Mouse (Mus musculus): ENCODE measurements around the gene Proser1. TPM values are rescaled to one million over a fixed set of nuclear protein-coding genes. Genes with fewer than 3 reads are reported as not detected.
A peak's percentile ranks its signal among the peaks of the same experiment; 100 is the strongest.

Proser1 gene
- 10 to 100 TPM; 24.8 to 92.4 (median 60.3) TPM for total RNA-seq (2018; cell fraction: chromatin; rRNA removed)
- total RNA-seq (2018; cell fraction: cytosol; rRNA removed), result 10 to 100 TPM in 24 of 26 experiments, 1 to 10 TPM in 2; 7.3 to 20.5 (median 15.7) TPM
- total RNA-seq (2018; cell fraction: nucleus; rRNA removed), result 10 to 100 TPM; 15.1 to 76.5 (median 42.7) TPM
- 11.8 to 14.9 TPM (median 13.2 TPM) in 3 replicates for polyA plus RNA-seq (2018)

DNA sequence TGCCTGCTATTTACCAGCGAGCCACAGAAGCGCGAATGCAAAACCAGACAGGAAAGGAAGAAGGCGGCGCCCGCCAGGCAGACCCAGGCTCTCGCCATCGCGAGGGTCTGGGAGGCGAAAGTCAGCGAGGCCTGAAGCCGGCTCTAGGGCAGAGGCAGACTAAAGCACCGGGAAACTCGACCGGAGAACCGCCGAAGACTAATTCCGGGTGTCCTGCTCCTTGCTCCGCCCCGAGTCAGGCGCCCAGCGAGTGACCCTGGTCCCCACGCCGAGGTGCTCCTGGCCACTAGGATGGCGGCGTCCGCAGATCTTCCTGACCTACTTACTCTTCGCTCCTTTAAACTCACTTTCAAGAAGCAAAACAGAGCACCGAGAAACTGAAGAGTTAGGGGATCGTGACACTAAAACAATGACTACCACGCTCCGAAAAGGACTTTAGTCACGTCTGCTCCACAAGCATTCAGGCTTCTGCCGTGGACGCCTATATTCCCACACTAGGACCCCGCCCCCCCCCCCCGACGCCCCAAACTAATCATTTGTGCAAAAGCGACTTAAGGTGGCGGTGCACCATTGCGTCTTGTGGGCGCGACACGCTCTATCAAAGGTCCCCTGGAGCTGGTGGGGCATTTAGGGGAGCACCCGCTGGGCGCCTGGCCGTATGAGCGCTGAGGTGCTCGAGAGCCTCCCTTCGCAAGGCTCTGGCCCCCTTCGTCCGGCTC is at the start of gene Proser1, which contains the start of gene Nhlrc3:
Gene Proser1, plus strand, starts transcription at position 621 of the 719 bp plus-strand sequence.
Gene Nhlrc3, minus strand, starts transcription at position 287 of the 719 bp plus-strand sequence.
- H3K36me3 ChIP-seq (ENCODE audit: inconsistent target), result peaks cover 12% of the 10 kb centered on the region
- peaks cover 86% of the 10 kb centered on the region for H3K79me2 ChIP-seq (ENCODE audit: inconsistent target)

DNA sequence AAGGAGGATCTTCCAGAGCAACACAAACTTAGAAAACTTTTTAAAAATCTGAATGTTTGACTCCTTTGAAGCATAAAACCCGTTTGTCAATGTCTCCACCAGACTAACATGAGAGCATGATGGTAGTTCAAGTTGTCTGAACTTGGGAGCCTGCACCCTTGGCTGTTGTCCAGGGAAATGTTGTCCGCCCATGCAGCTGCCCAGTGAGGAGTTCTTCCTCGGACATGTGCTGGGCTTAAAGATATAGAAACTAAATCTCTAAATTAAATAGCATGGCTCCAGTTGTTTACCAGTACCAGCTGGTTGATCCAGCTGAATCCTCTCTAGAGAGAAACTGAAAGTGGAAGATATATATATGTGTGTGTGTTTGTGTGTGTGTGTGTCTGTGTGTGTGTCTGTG is 49.5 kb upstream of the Proser1 start:
- Histone ChIP-seq H3K4me3 (ENCODE audit: inconsistent target) (no peak overlapping the region), H3K27ac (no peak overlapping the region), H3K36me3 (ENCODE audit: inconsistent target) (no peaks in the 10 kb centered on the region), H3K79me2 (ENCODE audit: inconsistent target) (no peaks in the 10 kb centered on the region)
- 59% methylated on average over 3 of the region's 3 CpGs for WGBS (ENCODE audit: missing documents)

More for the DNA sequence above, at the start of gene Proser1, which contains the start of gene Nhlrc3:
- WGBS (ENCODE audit: missing documents), result 2% methylated on average over 41 of the region's 52 CpGs
- peak within 1 kb of the TSS; percentile 93 for H3K4me3 ChIP-seq (ENCODE audit: inconsistent target)
- H3K27ac ChIP-seq, result peak within 1 kb of the TSS; percentile 94

DNA sequence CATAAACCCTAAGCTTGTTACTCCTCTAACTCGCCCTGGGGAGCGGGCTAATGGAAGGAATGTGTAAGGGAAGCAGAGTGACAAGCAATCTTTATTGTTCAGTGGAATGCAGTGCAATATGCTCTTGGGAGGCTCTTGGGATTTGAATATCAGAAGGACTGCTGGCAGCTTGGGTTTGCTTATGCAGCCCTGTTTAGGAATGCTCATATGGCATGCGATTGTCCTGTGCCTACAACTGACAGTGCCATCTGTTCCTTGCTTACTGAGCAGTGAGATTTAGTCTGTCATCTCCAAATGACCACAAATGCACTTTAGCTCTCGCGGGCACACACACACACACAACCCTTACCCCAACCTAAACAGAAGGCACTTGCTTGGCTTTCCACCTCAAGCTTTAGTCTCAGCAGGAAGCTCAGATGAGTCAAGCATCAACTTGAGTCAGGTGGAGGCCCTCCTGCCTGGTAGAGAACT is 47.4 kb upstream of the Proser1 start:
- no peak overlapping the region for H3K27ac ChIP-seq
- no peak overlapping the region for H3K4me3 ChIP-seq (ENCODE audit: inconsistent target)
- no peaks in the 10 kb centered on the region for H3K36me3 ChIP-seq (ENCODE audit: inconsistent target)
- WGBS (ENCODE audit: missing documents), result 91% methylated on average over 5 of the region's 5 CpGs
- H3K79me2 ChIP-seq (ENCODE audit: inconsistent target), result no peaks in the 10 kb centered on the region

DNA sequence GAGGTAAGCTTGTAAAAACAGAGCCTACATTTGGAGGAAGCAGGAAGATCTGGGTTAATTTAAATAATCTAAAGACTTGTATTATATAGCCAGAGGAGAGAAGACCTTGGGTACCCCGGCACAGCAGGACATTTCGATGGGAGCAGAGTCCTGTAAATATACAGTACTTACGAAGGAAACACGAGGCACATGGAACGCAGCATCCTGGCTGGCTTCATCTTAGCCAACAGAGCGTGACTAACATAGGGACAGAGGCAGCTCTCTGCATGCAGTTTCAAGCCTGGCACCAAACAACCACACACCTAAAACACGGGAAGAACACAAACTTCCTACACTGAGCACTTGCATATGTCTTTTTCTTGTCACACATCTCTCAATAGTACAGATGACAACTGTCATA is 45.8 kb upstream of the Proser1 start:
- WGBS (ENCODE audit: missing documents), result 90% methylated on average over 7 of the region's 7 CpGs
- Histone ChIP-seq H3K36me3 (ENCODE audit: inconsistent target) (no peaks in the 10 kb centered on the region), H3K79me2 (ENCODE audit: inconsistent target) (no peaks in the 10 kb centered on the region), H3K27ac (no peak overlapping the region), H3K4me3 (ENCODE audit: inconsistent target) (no peak overlapping the region)

DNA sequence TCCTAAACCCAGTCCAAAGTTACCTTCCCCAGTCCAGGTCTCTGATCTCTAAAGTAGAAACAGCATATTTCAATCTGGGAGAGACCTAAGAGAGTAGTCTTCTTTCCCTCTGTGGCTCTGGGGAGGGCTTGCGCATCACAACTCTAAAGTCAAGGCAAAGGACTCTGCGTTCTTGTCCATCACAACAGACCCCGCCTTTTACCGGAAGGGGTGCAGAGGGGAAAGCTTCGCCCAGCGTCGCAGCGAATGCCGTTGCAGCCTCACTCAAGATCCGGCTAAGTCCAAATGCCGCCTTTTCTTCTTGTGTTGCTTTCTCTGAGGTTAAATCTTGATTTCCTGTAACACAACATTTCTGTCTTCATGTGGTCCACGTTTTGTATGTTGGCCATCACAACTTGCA is 41.8 kb upstream of the Proser1 start:
- no peak overlapping the region for H3K27ac ChIP-seq
- no peaks in the 10 kb centered on the region for H3K36me3 ChIP-seq (ENCODE audit: inconsistent target)
- 93% methylated on average over 12 of the region's 12 CpGs for WGBS (ENCODE audit: missing documents)
- no peak overlapping the region for H3K4me3 ChIP-seq (ENCODE audit: inconsistent target)
- no peaks in the 10 kb centered on the region for H3K79me2 ChIP-seq (ENCODE audit: inconsistent target)

DNA sequence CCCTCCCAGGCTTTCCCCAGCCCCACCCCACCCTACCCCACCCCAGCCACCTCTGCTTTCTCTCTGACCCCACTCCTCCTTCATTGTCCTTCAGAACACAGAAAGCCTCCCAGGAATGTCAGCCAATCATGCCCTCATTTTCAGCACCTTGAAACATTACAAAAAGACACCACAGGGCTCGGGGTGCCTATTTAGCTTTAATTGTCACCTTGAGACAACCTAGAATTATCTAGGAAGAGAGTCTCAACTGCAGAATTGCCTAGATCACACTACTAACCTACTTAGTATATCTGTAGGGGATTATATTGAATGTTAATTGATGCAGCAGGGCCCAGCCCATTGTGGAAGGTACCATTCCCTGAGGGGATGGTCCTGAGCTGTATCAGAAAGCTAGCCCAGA is 40.8 kb upstream of the Proser1 start:
- Histone ChIP-seq H3K4me3 (ENCODE audit: inconsistent target) (no peak overlapping the region), H3K79me2 (ENCODE audit: inconsistent target) (no peaks in the 10 kb centered on the region), H3K27ac (no peak overlapping the region), H3K36me3 (ENCODE audit: inconsistent target) (no peaks in the 10 kb centered on the region)
- no CpG with 5 or more reads among the region's 1 CpGs for whole genome bisulfite sequencing (ENCODE audit: missing documents)

DNA sequence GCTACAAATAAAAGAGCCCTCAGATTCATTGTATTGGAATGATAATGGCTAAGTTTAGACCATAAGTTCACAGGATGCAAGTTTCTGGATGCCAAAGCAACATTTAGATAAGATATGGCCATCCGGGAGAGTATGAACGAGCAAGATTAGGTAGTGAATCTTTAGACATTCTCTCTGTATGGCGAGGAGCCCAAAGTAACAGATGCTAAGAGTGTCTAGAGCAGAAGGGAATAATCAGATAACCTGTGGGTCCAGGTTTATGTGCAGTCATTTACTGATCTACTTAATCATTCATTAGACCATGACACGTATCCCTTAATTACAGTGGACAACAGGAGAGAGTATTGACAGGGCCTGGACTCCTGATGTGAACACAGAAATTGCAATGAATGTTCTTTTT is 39.9 kb upstream of the Proser1 start:
- WGBS (ENCODE audit: missing documents), result 93% methylated on average over 4 of the region's 4 CpGs
- H3K4me3 ChIP-seq (ENCODE audit: inconsistent target), result no peak overlapping the region
- H3K79me2 ChIP-seq (ENCODE audit: inconsistent target), result no peaks in the 10 kb centered on the region
- no peaks in the 10 kb centered on the region for H3K36me3 ChIP-seq (ENCODE audit: inconsistent target)
- no peak overlapping the region for H3K27ac ChIP-seq

DNA sequence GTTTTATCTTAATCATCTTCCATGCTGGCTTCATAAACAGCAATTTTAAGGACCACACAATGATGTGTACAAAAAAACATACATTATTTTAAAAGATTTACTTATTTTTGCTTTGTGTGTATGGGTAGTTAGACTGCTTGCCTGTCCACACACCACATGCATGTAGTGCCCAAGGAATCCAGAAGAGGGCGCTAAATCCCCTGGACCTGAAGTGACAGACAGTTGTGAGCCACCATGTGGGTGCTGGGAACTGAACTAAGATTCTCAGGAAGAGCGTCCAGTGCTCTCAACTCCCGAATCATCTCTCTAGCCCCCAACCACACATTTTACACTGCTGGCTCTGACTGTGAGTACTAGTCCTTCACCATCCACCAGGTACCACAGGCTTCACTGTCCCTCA is 28.9 kb upstream of the Proser1 start:
- H3K27ac ChIP-seq, result no peak overlapping the region
- 76% methylated on average over 3 of the region's 3 CpGs for WGBS (ENCODE audit: missing documents)
- no peaks in the 10 kb centered on the region for H3K79me2 ChIP-seq (ENCODE audit: inconsistent target)
- no peak overlapping the region for H3K4me3 ChIP-seq (ENCODE audit: inconsistent target)
- H3K36me3 ChIP-seq (ENCODE audit: inconsistent target), result no peaks in the 10 kb centered on the region

DNA sequence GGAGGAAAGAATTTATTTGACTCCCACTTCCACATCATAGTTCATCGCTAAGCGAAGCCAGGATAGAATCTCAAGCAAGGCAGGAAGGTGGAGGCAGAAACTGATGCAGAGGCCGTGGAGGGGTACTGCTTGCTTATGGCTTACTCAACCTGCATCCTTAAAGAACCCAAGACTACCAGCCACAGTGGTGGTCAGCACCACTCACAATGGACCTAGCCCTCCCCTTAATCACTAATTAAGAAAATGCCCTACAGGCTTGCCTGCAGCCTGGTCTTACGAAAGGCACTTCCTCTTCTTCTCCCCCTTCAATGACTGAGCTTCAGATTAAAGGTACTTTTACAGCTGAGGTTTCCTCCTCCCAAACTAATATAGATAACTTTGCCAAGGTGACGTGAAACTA is 26.9 kb upstream of the Proser1 start:
- Histone ChIP-seq H3K79me2 (ENCODE audit: inconsistent target) (no peaks in the 10 kb centered on the region), H3K27ac (no peak overlapping the region), H3K4me3 (ENCODE audit: inconsistent target) (no peak overlapping the region), H3K36me3 (ENCODE audit: inconsistent target) (no peaks in the 10 kb centered on the region)
- 41% methylated on average over 5 of the region's 5 CpGs for WGBS (ENCODE audit: missing documents)

DNA sequence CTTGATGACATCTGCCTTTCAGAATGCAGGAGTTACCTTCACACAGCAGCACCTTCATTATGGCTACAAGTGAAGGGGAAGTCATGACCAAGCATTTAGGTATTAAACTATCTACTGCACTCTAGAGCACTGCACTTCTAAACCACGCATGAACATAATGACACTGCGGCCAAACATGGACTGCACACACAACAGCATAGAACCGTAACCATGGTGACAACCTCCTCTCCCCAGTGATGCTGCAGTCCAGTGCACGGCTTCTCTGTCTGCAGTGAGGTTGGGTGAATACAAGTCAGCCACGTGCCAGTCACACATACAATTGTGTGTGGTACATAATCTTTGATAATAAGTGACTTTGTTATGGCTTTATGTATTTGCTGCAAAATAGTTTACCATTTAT is 17.9 kb upstream of the Proser1 start:
- Histone ChIP-seq H3K27ac (no peak overlapping the region), H3K4me3 (ENCODE audit: inconsistent target) (no peak overlapping the region), H3K79me2 (ENCODE audit: inconsistent target) (peaks cover 8% of the 10 kb centered on the region; the same call in 1 of the 2 replicates), H3K36me3 (ENCODE audit: inconsistent target) (peaks cover 33% of the 10 kb centered on the region)
- WGBS (ENCODE audit: missing documents), result 95% methylated on average over 5 of the region's 5 CpGs

DNA sequence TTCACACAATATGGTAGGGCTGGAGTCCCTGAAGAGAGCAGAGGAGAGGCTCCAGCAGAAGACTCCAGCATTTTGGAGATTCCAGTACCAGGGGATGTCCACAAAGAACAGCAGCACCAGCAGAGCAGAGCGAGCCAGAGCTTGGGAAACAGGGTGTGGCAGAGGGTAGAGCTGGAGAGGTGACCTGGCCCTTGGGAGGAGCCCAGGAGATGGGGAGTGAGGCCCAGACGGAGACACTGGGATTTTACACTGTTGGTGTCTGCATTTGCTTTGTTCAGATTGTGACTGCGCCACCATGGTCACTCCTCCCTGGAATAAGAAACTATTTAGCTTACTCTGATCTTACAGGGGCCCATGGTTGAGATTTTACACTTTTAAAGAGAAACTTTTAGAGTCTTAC is 16.7 kb upstream of the Proser1 start:
- Histone ChIP-seq H3K36me3 (ENCODE audit: inconsistent target) (peaks cover 45% of the 10 kb centered on the region), H3K4me3 (ENCODE audit: inconsistent target) (no peak overlapping the region), H3K27ac (no peak overlapping the region), H3K79me2 (ENCODE audit: inconsistent target) (peaks cover 21% of the 10 kb centered on the region; the same call in 1 of the 2 replicates)
- 81% methylated on average over 3 of the region's 3 CpGs for WGBS (ENCODE audit: missing documents)

DNA sequence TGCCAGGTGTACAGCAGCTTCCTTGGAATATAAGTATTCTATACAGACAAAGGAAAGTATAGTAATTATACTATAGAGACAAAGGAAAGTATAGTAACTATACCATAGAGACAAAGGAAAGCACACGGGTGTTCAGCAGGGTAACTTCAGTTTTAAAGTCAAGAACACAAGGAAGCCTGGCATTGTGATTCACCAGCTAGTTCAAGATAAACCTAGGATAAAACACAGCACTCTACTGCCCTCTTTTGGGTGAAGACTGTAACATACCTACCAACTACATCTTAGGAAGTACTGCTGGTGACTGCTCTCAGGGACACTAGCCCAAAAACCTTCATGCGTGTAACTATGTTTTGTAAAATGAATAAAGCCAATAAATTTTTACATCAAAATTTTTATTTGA is 15.3 kb upstream of the Proser1 start:
- 19% methylated on average over 2 of the region's 2 CpGs for WGBS (ENCODE audit: missing documents)
- H3K4me3 ChIP-seq (ENCODE audit: inconsistent target), result no peak overlapping the region
- H3K27ac ChIP-seq, result no peak overlapping the region
- peaks cover 60% of the 10 kb centered on the region for H3K36me3 ChIP-seq (ENCODE audit: inconsistent target)
- peaks cover 35% of the 10 kb centered on the region; the same call in 1 of the 2 replicates for H3K79me2 ChIP-seq (ENCODE audit: inconsistent target)

DNA sequence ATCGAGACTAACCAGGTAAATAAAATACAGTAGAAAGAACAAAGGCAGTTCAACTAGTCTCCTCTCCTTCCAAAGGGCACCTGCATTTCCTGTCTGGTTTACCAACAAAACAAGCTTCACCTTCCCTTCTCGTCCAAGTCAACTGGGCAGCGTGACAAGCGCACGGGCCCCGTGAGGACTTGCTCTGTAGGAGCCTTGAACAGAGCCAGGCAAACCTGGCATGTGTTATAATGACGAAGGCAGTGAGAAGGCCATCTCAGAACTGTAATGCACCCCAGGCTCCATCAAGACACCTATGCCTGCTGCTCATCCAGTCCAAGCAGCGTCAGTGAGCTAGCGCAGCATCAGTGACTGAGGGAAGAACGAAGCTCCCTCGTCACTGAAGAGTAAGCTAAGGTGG is 12.8 kb upstream of the Proser1 start:
- 93% methylated on average over 11 of the region's 11 CpGs for WGBS (ENCODE audit: missing documents)

DNA sequence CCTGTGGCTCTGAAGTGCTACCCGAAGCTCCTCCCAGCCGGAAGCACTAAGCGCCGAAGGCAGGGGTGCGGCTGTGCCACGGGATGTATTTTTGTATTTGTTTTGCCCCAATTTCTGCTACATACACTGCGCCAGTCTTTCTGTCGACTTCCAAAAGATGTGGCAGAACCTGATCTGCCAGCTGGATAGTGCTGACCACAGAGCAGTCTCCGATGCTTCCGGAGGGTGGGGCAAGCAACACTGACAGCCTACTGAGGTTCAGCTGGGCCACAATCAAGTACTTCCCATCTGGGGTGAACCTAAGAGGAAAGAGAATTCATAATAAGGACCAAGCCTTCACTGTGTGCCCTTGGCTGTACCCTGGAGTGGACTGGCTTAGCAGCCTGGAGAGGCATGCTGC is 11.1 kb upstream of the Proser1 start:
- Histone ChIP-seq H3K27ac (no peak overlapping the region), H3K36me3 (ENCODE audit: inconsistent target) (peaks cover 94% of the 10 kb centered on the region), H3K79me2 (ENCODE audit: inconsistent target) (peaks cover 77% of the 10 kb centered on the region), H3K4me3 (ENCODE audit: inconsistent target) (no peak overlapping the region)
- whole genome bisulfite sequencing (ENCODE audit: missing documents), result 94% methylated on average over 10 of the region's 10 CpGs

More for the DNA sequence above, 12.8 kb upstream of the Proser1 start:
- no peak overlapping the region for H3K4me3 ChIP-seq (ENCODE audit: inconsistent target)
- peaks cover 83% of the 10 kb centered on the region for H3K36me3 ChIP-seq (ENCODE audit: inconsistent target)
- H3K27ac ChIP-seq, result no peak overlapping the region
- peaks cover 60% of the 10 kb centered on the region; the same call in 1 of the 2 replicates for H3K79me2 ChIP-seq (ENCODE audit: inconsistent target)

DNA sequence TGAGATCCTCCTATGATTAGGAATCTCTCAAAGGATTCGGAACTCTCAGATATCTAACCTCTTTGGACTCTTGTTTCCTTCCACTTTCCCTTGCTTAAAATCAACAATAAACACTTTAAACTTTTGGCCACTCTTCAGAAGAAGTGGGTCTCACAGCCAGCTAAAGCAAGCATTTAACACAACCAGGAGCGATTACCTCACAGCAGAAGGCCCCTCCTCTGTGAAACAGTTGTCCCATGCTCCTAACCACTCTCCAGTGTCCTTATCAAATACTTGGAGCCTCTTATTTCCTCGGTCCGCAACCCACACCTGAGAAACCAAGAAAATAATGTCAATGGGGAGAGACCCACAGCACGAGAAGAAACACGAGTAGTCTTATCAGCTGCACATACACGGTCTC is 10.1 kb upstream of the Proser1 start:
- WGBS (ENCODE audit: missing documents), result 96% methylated on average over 7 of the region's 7 CpGs
- peaks cover 95% of the 10 kb centered on the region for H3K36me3 ChIP-seq (ENCODE audit: inconsistent target)
- peaks cover 87% of the 10 kb centered on the region for H3K79me2 ChIP-seq (ENCODE audit: inconsistent target)
- H3K27ac ChIP-seq, result no peak overlapping the region
- no peak overlapping the region for H3K4me3 ChIP-seq (ENCODE audit: inconsistent target)
